Mouse (Mus musculus): Measurements from ENCODE around the gene Cetn4.

Gene Cetn4

DNA sequence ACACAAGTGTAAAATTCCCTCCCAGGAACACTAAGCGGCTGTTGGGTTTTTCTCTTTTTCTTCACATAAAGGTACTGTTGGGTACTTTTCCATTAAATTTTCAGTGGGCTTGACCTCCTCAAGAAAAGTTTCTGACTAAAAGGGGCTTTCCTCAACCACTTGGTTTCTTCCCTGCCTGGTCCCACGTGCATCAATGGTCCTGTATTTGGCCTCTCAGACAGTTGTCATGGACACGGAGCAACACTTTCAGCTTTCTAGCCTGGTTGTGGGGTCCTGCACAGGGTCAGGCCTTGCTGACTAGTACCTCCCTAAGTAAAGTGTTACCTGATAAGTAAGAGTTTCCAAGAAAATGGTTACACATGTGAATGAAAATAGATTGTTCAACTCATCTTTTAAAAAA lies 13.0 kb downstream of the Cetn4 start:
- no peak for DNase-seq

DNA sequence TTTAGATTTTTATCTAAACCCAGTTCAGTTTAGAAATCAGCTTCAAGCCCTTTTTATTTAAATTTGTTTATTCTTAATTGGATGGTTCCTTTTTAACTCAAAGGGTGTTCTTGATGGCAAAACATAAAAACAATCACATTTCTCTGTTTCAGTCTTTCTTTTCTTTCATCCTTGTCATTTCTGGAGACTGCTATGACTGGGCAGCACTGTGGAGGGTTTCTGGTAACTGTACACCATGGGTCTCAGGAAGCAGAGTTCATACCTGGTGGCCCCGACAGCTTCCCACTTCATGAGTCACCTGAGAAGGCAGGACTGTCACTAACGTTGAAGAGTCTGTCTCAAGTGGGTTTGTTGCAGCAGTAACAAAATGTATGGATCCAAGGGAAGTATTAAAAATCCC lies 19.9 kb downstream of the Cetn4 start:
- DNase-seq, result no peak

DNA sequence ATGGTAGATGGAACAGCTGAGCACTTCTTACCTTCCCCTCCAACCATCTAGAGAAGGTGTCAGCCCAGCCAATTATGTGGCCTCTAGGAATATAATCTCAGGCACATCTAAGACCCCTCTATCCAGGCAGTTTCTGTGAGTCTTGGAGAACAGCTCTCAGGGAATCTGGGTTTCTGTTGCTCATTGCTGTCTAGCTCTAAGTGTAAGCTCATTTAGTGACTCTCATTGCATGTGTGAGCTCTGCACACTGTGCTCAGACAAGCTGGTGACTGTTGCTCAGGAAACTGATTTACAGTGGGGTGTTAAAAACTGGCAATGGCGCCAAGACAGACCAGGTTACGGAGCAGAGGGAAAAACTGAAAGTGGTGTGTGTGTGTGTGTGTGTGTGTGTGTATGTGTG lies 20.6 kb downstream of the Cetn4 start:
- DNase-seq, result no peak

DNA sequence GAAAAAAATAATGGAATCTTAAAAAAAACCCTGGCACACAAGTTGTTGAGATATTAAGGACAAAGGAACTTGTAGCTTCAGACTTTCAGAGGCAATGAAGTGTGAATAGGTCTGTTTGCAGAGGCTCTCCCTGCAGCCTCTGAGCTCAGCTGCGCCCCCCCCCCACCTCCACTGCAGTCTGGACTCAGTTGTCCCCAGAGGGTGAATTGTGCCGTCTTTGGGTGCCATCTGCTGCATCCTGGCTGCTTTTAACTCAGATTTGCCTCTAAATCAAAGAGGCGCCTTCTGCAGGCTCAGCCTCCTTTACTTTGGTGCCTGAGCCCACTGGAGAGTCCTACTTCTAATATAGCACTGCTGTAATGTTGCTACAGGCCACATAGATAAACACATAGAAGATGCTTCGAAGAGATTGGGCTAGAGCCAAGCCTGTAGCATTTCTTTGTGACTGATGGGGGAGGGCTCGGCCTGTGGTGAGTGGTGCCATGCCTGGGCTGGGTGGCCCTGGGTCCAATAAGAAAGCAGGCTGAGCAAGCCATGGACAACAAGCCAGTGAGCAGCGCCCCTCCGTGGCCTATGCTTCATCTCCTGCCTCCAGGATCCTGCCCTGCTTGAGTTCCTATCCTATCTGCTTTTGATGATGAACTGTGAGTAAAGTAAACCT lies 21.5 kb downstream of the Cetn4 start:
- no peak for DNase-seq

DNA sequence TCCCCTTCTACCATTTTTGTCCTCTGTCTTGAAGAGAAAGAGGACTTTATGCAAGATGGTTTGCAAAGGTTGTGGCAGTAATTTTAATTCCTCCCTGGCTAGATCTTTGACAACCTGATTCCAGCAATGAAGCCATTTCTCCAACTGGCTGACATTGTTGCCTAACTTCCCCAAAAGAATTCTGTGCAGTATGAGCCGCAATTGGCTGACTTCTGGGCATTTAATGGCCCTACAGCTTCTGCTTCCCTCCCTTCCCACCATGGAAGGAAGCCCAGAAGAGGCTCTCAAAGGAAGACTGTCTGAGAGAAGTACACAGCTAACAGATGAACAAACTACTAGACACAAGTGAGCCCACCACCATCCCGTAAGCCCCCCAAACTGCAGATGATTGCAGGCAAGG lies 23.3 kb downstream of the Cetn4 start:
- DNase-seq, result no peak

DNA sequence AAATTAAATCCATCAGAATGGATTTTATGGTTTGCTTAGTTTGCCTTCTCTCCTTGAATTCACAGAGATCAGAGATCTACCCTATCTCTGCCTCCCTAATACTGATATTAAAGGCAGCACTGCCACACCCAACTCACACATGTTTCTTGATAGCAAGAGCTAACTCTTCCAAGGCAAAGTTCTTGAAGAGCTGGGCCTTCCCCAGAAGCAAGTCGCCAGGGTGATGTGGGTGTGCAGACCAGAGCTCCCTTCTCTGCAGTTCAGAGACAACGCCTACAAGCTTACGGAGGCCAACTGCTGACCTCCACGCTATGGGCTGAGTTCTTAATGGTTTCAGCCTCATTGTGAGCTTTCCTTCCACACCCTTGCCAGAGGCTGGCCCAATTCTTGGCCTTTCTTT lies 29.3 kb downstream of the Cetn4 start:
- no peak for DNase-seq

DNA sequence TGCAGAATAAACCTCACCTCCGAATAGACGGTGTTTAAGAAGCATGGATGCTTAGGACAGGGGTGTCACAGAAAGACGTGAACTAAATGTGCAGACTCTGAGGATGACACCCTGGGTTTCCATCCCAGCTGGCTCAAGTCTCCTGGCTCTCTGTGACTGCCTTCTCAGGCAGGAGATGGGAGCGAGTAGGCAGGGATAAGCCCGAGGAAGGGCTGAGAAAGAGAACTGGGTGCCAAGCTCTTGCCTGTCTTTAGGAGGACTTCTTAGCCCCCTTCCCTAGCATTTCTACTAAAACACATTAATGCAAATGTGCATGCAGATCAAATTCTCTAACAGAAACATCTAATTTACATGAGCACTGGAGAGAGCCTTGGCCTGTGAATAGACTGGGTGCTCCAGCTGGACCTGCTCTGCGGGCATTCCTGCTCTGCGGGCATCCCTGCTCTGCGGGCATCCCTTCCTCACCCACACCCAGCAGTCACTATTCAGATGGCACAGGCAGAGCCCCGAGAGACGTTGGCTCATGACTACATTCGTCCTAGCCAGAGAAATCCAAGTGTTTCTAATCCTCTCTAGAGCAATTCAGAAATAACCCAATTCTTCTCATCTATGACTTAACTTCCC lies 30.1 kb downstream of the Cetn4 start:
- DNase-seq, result no peak

DNA sequence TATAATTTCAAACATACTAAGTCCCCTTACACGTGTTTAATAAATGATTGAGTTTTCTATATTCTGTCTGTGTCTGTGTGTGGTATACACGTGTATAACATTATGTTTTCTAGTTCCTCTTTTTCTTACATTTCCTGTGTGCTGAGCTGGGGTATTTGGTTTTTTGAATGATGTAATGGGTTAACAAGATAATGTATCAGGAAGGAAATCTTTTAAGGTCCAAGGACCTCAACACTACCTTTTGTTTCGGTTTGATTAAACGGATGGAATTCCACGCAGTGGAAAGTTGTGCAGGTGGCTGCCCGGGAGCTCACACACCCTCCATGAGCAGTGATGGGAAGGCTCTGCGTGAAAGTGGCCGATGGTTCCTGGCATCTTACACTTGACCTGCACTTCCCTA lies 31.6 kb downstream of the Cetn4 start:
- DNase-seq, result no peak

DNA sequence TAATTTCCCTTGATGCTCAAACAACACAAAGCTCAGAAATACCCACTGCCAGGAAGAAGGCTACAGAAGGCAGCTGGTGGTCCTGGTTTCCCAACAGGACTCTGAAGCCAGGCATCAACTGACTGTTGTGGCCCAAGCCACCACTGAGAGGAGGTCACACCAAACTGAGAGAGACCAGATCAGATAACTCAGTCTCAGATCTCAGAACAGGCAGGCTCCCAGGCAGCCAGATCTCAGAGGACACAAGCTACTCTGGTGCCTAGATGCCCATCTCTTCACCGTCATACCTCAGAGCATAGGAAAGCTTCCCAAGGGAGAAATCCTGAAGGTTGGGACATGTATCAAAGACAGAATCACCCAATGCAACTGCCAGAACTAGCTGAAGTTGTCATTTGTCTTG lies 32.3 kb downstream of the Cetn4 start:
- no peak for DNase-seq

DNA sequence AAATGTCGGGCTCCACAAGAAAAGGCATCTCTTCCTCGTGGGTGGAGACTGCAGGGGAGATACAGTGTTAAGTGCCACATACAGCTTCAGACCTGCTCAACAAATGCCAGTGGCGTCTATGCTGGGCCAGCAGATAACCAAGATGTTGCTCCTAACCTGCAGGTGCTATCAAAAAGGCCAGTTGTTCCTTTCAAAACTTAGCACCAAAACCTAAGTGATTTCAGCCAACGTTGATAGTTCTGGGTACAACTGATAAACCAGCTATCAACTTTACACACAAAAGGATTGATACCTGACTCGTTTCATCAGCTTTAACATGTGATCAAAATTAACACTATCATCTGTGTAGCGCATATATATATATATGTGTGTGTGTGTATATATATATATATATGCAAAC lies 37.8 kb downstream of the Cetn4 start:
- DNase-seq, result no peak

DNA sequence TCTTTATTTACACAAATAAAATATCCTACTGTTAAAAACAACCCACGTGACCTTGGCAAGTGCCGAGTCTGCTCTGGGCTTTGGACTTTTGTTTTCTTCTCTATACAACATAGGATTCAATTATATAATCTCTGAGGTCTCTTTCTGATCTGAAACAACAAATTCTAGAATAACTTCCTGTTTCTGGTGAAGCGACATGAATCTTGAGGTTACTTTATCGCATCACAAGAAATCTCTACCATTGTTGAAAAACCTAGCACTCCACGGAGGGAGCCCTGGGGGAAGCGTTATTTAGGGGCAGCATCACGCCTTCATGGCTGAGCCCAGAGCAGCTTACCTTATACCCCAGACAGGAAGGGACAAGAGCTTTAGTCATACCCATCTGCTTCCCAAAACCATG lies 39.4 kb downstream of the Cetn4 start:
- DNase-seq, result no peak

DNA sequence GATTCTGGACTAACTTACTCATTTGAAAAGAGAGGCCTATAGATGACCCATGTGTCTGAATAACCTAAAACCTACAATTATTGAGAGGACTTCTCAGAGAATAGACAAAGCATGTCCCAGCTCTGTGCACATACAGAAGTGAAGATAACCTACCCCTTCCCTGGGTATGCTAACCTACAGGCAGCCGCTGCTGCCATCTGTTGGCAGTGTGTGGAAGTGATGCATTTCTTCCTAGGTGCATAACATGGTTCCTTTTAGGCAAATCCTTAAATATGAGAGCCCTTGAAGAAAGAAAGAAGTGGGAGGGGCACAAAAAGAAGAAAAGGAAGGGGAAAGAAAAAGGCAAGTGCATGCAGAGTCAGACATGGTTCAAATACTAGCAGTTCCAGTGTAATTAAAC lies 41.3 kb downstream of the Cetn4 start:
- peak; percentile 40 to 81 for DNase-seq

DNA sequence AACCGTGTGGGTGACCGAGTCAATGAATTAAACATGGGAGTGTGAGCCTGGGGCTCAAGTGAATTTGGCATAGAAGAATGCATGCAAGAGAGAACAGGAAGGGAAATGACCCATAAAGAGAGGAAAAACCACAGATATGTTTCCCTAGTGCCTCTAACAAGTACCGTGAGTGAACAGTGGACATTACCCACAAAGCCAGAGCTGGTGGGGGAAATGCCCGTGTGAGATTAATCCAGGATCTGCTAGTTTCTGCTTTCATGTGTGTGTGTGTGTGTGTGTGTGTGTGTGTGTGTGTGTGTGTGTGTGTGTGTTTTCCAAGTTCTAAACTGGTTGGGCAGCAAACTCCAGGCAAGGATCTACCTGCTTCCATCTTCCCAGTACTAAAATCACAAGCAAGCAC lies 42.6 kb downstream of the Cetn4 start:
- peak; percentile 9 to 24 for DNase-seq

DNA sequence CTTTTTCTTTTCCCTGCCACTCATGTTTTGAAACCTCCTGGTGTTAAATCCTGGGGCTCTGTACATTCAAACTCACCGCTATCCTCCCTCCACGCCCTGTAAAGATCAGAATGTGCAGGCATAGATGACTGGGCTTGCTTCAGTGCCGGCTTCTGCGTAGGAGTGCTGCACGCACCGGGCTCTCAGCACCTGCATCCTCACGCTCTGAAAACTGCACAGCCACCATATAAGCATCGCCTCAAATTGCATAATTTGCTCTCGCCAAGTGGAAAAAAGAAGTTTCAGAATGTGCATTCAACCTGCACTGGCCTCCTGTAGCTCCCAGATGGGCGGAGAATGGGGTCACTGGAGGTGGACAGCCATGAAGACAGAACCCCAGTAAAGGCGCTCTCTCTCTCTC lies 44.2 kb downstream of the Cetn4 start:
- no peak for DNase-seq

DNA sequence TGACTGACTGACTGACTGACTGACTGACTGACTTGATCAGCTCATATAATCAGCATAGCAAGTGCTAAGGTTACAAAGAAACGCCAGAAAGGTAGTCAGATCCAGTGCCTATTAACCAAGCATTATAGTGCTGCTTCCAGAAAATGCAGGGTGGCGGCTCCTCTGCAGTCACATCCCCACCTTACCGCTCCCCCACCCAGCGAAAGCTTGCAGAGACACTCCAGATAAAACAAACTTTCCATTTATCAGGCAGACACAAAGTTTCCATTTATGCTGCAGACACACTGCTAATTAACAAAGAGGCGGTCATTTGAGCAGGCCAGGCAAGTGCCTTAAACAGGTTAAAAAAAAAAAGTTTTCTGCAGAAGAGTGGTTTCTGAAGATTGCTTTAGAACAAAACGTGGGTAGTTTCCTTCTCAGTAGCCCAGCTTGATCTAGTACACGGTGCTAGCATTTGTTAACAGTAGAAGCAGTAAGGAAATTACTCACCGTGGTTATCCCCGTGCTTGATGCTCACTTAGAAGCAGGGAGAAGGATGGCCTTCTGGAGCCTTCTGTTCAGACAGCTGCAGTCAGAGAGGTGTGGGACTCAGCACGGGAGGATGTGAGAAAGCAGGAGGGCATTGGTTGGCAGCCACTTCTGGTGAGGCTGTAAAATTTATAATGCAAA lies 53.0 kb downstream of the Cetn4 start:
- DNase-seq, result no peak

DNA sequence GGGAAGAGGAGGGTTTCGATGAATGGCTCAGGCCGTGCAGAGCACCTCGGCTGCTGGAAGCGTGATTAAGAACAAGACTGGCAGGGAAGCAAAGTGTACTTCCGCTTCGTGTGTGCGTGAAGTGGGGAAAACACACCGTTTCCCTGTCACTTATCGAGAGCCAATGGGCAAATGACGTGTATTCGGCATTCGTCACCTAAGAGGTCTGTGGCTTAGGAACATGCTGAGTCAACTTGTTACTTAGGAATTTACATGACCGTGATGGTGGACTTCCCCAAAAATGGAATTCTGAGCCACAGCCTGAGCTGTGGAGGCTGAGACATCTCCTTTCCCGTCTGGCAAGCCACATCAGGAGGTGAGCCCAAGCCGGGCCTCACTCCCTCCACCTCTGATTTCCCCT lies 54.7 kb downstream of the Cetn4 start:
- DNase-seq, result no peak
